Mouse (Mus musculus) lung, embryonic 15.5 days (tissue): ENCODE data around the gene Ctf1. TPM values are rescaled to one million over a fixed set of nuclear protein-coding genes. Genes with fewer than 3 reads are reported as not detected.

Source experiments
- ATAC-seq: fragments of 200-750 bp; cut with Nextera tagmentation; 2 replicates; pipeline ENCODE4 v1.8.0; 2017; ENCODE audit warnings: moderate number of reproducible peaks, borderline replicate concordance; ENCODE audit not compliant: low FRiP score, low TSS enrichment; ENCODE audit errors: extremely low read depth
- H3K27ac ChIP-seq: fragments of 300-500 bp; sonication (generic); 2 replicates; pipeline ENCODE4 v1.5.1; 2015; ENCODE audit warnings: moderate library complexity, mild to moderate bottlenecking, inconsistent platforms
- H3K27me3 ChIP-seq: fragments of 300-500 bp; sonication (generic); 2 replicates; pipeline ENCODE4 v1.6.1; 2015; ENCODE audit warnings: inconsistent platforms
- H3K36me3 ChIP-seq: fragments of 300-500 bp; sonication (generic); 2 replicates; pipeline ENCODE4 v1.6.1; 2015; ENCODE audit warnings: inconsistent platforms
- H3K4me1 ChIP-seq: fragments of 300-500 bp; sonication (generic); 2 replicates; pipeline ENCODE4 v1.6.1; 2015; ENCODE audit warnings: inconsistent platforms
- H3K4me2 ChIP-seq: fragments of 300-500 bp; sonication (generic); 2 replicates; pipeline ENCODE4 v1.6.1; 2015; ENCODE audit warnings: inconsistent platforms, mild to moderate bottlenecking, moderate library complexity
- H3K4me3 ChIP-seq: fragments of 300-500 bp; sonication (generic); 2 replicates; pipeline ENCODE4 v1.5.1; 2015; ENCODE audit warnings: mild to moderate bottlenecking, inconsistent platforms
- H3K9ac ChIP-seq: fragments of 300-500 bp; sonication (generic); 2 replicates; pipeline ENCODE4 v1.6.1; 2015; ENCODE audit warnings: inconsistent platforms
- H3K9me3 ChIP-seq: fragments of 300-500 bp; sonication (generic); 2 replicates; pipeline ENCODE4 v1.6.1; 2016; ENCODE audit warnings: inconsistent platforms
- WGBS: fragments of 180-500 bp; shearing (Covaris S2); methylation state at CpG from one replicate; pipeline ENCODE4 v1.1.7; 2015; 5-methylcytosine and 5-hydroxymethylcytosine counted together
- polyA plus RNA-seq: library from polyadenylated mRNA; unstranded; fragments of >200 nt; fragmentation: Nextera tagmentation; extraction: Ambion mirVana; gene quantifications from 2 replicates; pipeline ENCODE4 v1.2.1, GENCODE M21; 2015

Ctf1 gene
- polyA plus RNA-seq, 1 experiment from 2014 or later = 12.8 TPM

GRCm38 (mm10) chr7:127746494-127747491, 34.3 kb downstream of the Ctf1 start:
- Histone ChIP-seq H3K4me3 (peak overlapping the region; percentile 92), H3K4me2 (peak overlapping the region; percentile 89), H3K9ac (peak overlapping the region; percentile 80), H3K9me3 (no peaks in the 10 kb centered on the region), H3K27ac (peak overlapping the region; percentile 89), H3K36me3 (peaks cover 36% of the 10 kb centered on the region), H3K27me3 (no peaks in the 10 kb centered on the region), H3K4me1 (peaks cover 21% of the 10 kb centered on the region)
- under 1% methylated on average over 50 of the region's 62 CpGs for WGBS
- peak; percentile 8 for ATAC-seq

- H3K9me3 ChIP-seq = no peaks in the 10 kb centered on the region
- peaks cover 46% of the 10 kb centered on the region for H3K36me3 ChIP-seq
- no peak for ATAC-seq
- WGBS = 26% methylated on average over 6 of the region's 6 CpGs
- peak overlapping the region; percentile 89 for H3K4me2 ChIP-seq
- H3K4me1 ChIP-seq = peaks cover 21% of the 10 kb centered on the region
- peak overlapping the region; percentile 92 for H3K4me3 ChIP-seq
- H3K9ac ChIP-seq = peak overlapping the region; percentile 80
- H3K27me3 ChIP-seq = no peaks in the 10 kb centered on the region
- H3K27ac ChIP-seq = peak overlapping the region; percentile 89
Measured at GRCm38 (mm10) chr7:127747559-127748234, 35.2 kb downstream of the Ctf1 start.

GRCm38 (mm10) chr7:127748235-127748560, 35.7 kb downstream of the Ctf1 start:
- no peaks in the 10 kb centered on the region for H3K27me3 ChIP-seq
- no peak for ATAC-seq
- whole genome bisulfite sequencing = 87% methylated on average over 28 of the region's 28 CpGs
- no peaks in the 10 kb centered on the region for H3K9me3 ChIP-seq
- peaks cover 21% of the 10 kb centered on the region for H3K4me1 ChIP-seq
- H3K9ac ChIP-seq = 0 out of 2 replicates have a peak overlapping the region, but pooled peaks have one; percentile 80
- peak overlapping the region; percentile 89; the same call in 1 of the 2 replicates for H3K4me2 ChIP-seq
- peaks cover 51% of the 10 kb centered on the region for H3K36me3 ChIP-seq
- peak overlapping the region; percentile 92; the same call in 1 of the 2 replicates for H3K4me3 ChIP-seq
- no peak overlapping the region for H3K27ac ChIP-seq

- H3K4me1 ChIP-seq = peaks cover 12% of the 10 kb centered on the region
- 84% methylated on average over 19 of the region's 19 CpGs for WGBS
Measured at GRCm38 (mm10) chr7:127750131-127751127, 37.9 kb downstream of the Ctf1 start.

GRCm38 (mm10) chr7:127751619-127752018, 39.1 kb downstream of the Ctf1 start:
- H3K9ac ChIP-seq = no peak overlapping the region
- 87% methylated on average over 5 of the region's 5 CpGs for WGBS
- H3K9me3 ChIP-seq = no peaks in the 10 kb centered on the region
- H3K4me3 ChIP-seq = no peak overlapping the region
- no peak for ATAC-seq
- H3K27ac ChIP-seq = no peak overlapping the region
- peaks cover 12% of the 10 kb centered on the region for H3K4me1 ChIP-seq
- no peak overlapping the region for H3K4me2 ChIP-seq
- H3K27me3 ChIP-seq = no peaks in the 10 kb centered on the region
- peaks cover 66% of the 10 kb centered on the region for H3K36me3 ChIP-seq

More at GRCm38 (mm10) chr7:127750131-127751127, 37.9 kb downstream of the Ctf1 start:
- no peak overlapping the region for H3K4me2 ChIP-seq
- ATAC-seq = no peak
- H3K9me3 ChIP-seq = no peaks in the 10 kb centered on the region
- H3K36me3 ChIP-seq = peaks cover 64% of the 10 kb centered on the region
- no peak overlapping the region for H3K9ac ChIP-seq
- no peak overlapping the region for H3K4me3 ChIP-seq
- no peak overlapping the region for H3K27ac ChIP-seq
- no peaks in the 10 kb centered on the region for H3K27me3 ChIP-seq

- Histone ChIP-seq H3K27ac (no peak overlapping the region), H3K4me1 (peaks cover 12% of the 10 kb centered on the region), H3K27me3 (no peaks in the 10 kb centered on the region), H3K4me2 (no peak overlapping the region), H3K36me3 (peaks cover 71% of the 10 kb centered on the region), H3K9me3 (no peaks in the 10 kb centered on the region), H3K4me3 (no peak overlapping the region), H3K9ac (no peak overlapping the region)
- WGBS = 92% methylated on average over 27 of the region's 27 CpGs
- no peak for ATAC-seq
Measured at GRCm38 (mm10) chr7:127752069-127752468, 39.5 kb downstream of the Ctf1 start.

- no peak for ATAC-seq
- Histone ChIP-seq H3K9me3 (no peaks in the 10 kb centered on the region), H3K9ac (no peak overlapping the region), H3K4me3 (no peak overlapping the region), H3K27me3 (no peaks in the 10 kb centered on the region), H3K4me2 (no peak overlapping the region), H3K4me1 (peaks cover 2% of the 10 kb centered on the region; the same call in 1 of the 2 replicates), H3K27ac (no peak overlapping the region), H3K36me3 (peaks cover 79% of the 10 kb centered on the region)
- WGBS = 62% methylated on average over 5 of the region's 5 CpGs
Measured at GRCm38 (mm10) chr7:127753158-127753557, 40.6 kb downstream of the Ctf1 start.

- WGBS = 83% methylated on average over 7 of the region's 7 CpGs
- Histone ChIP-seq H3K4me3 (no peak overlapping the region), H3K36me3 (peaks cover 76% of the 10 kb centered on the region), H3K9ac (no peak overlapping the region), H3K4me1 (no peaks in the 10 kb centered on the region), H3K27ac (no peak overlapping the region), H3K9me3 (no peaks in the 10 kb centered on the region), H3K27me3 (no peaks in the 10 kb centered on the region), H3K4me2 (no peak overlapping the region)
- ATAC-seq = no peak
Measured at GRCm38 (mm10) chr7:127753741-127754140, 41.2 kb downstream of the Ctf1 start.

- Histone ChIP-seq H3K27ac (no peak overlapping the region), H3K4me3 (no peak overlapping the region), H3K9ac (no peak overlapping the region), H3K4me2 (no peak overlapping the region), H3K4me1 (0 out of 2 replicates have a peak, but pooled peaks cover 3% of the 10 kb centered on the region), H3K9me3 (no peaks in the 10 kb centered on the region), H3K36me3 (peaks cover 45% of the 10 kb centered on the region), H3K27me3 (no peaks in the 10 kb centered on the region)
- WGBS = 46% methylated on average over 6 of the region's 6 CpGs
- ATAC-seq = no peak
Measured at GRCm38 (mm10) chr7:127759716-127760115, 47.2 kb downstream of the Ctf1 start.

- ATAC-seq = no peak
- no peak overlapping the region for H3K27ac ChIP-seq
- H3K9ac ChIP-seq = no peak overlapping the region
- no peaks in the 10 kb centered on the region for H3K27me3 ChIP-seq
- 75% methylated on average over 3 of the region's 3 CpGs for WGBS
- no peak overlapping the region for H3K4me2 ChIP-seq
- H3K36me3 ChIP-seq = peaks cover 51% of the 10 kb centered on the region
- no peak overlapping the region for H3K4me3 ChIP-seq
- H3K9me3 ChIP-seq = no peaks in the 10 kb centered on the region
- 0 out of 2 replicates have a peak, but pooled peaks cover 3% of the 10 kb centered on the region for H3K4me1 ChIP-seq
Measured at GRCm38 (mm10) chr7:127760478-127760877, 47.9 kb downstream of the Ctf1 start.

GRCm38 (mm10) chr7:127761026-127761425, 48.5 kb downstream of the Ctf1 start:
- Histone ChIP-seq H3K9me3 (no peaks in the 10 kb centered on the region), H3K27ac (no peak overlapping the region), H3K27me3 (no peaks in the 10 kb centered on the region), H3K4me2 (no peak overlapping the region), H3K4me1 (0 out of 2 replicates have a peak, but pooled peaks cover 3% of the 10 kb centered on the region), H3K36me3 (peaks cover 57% of the 10 kb centered on the region), H3K9ac (no peak overlapping the region), H3K4me3 (no peak overlapping the region)
- 30% methylated on average over 7 of the region's 7 CpGs for WGBS
- 0 out of 2 replicates have a peak, but pooled peaks have one; percentile 53 for ATAC-seq
